Mouse (Mus musculus): ENCODE measurements at regions not wholly inside any gene's neighbourhood (a gene's known extent, or its start where the extent isn't known, plus 50 kb on each side); places are given as distances from the start of the nearest gene placed in this dataset.

DNA sequence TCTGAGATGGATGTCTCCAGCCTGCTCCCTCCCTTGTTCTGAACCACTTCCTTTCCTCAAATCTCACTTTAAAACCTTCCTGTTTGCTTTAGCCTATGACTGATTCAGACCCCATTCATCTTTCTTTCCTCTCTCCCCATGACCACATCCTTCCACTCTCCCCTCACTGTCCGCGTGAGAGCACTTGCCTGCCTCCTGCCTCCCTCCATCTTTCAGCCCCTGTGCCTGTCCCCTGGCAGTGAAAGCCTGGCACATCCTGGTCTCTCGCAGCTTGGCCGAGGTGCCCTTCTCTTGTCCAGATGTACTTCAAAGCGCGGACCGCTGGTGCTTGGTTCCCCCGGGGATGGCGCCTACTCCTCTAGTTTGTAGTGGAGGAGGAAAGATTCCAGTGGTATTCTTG is 416.3 kb downstream of the Ccdc171 start:
- Histone ChIP-seq H3K36me3 (ENCODE audit: control insufficient read depth, insufficient read depth, low read length) (no peaks in the 10 kb centered on the region), H3K27me3 (ENCODE audit: control insufficient read depth, insufficient read depth, low read length) (no peaks in the 10 kb centered on the region), H3K4me1 (ENCODE audit: control insufficient read depth, insufficient read depth, low read length) (peaks cover 3% of the 10 kb centered on the region; the same call in 1 of the 2 replicates), H3K4me3 (ENCODE audit: control insufficient read depth, low read depth, low read length) (no peak overlapping the region), H3K27ac (ENCODE audit: control insufficient read depth, insufficient read depth, low read depth, low read length) (no peak overlapping the region)
- TF ChIP-seq CTCF (IDR thresholded peaks at IDR 0.05; ENCODE audit: control insufficient read depth, insufficient read depth, insufficient replicate concordance, low read depth, low read length) (no peak), POLR2A (IDR thresholded peaks at IDR 0.05; ENCODE audit: control insufficient read depth, low read depth, low read length) (no peak)

DNA sequence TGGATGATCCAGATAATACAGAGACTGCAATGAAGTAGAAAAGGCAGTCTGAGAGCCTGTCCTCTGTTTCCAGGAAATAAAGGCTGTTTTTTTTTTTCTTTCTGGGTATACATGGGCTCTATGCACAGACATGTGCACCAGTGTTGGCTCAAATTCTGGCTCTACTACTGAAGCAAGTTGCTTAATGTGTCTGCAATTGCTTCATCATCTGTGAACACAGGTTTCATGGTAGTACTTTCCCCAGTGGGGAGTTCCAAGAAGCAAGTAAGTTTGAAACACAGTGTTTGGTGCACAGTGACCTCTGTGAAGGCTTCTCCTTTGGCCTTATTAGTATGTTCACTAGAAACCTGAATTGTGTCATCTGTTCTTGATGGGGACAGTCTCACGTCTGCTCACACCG is 424.3 kb downstream of the Ccdc171 start:
- Histone ChIP-seq H3K36me3 (ENCODE audit: control insufficient read depth, insufficient read depth, low read length) (no peaks in the 10 kb centered on the region), H3K4me3 (ENCODE audit: control insufficient read depth, low read depth, low read length) (no peak overlapping the region), H3K27ac (ENCODE audit: control insufficient read depth, insufficient read depth, low read depth, low read length) (no peak overlapping the region), H3K4me1 (ENCODE audit: control insufficient read depth, insufficient read depth, low read length) (no peaks in the 10 kb centered on the region), H3K27me3 (ENCODE audit: control insufficient read depth, insufficient read depth, low read length) (no peaks in the 10 kb centered on the region)
- no peak for TF ChIP-seq POLR2A (IDR thresholded peaks at IDR 0.05; ENCODE audit: control insufficient read depth, low read depth, low read length)
- no peak for TF ChIP-seq CTCF (IDR thresholded peaks at IDR 0.05; ENCODE audit: control insufficient read depth, insufficient read depth, insufficient replicate concordance, low read depth, low read length)

DNA sequence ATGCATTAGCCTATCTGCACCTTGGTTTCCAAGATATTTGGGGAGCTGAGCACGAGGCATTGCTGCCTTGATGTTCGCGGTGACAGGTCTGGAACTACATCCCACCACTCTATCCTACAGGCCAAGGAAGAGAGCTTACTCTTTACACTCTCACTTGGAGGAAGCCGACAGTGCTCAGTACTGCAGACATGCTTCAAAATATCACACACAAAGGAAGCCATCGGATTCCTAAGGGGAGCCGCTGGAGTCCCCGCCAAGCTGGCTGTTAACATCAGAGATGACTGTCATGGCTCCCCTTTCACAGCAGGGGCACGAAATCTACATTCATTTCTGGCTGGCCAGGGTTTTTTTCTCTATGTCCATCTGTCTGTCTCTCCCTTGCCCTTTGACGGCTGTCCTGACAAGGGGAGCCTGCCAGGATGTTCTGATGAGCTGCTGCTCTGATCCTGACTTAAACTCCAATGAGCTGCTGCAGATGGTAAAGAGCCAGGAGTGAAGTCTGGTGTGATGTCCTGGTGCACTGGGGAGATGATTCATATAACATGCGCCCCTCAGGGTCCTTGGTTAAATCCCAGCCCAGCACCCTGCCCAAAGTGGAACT is 425.6 kb downstream of the Ccdc171 start:
- H3K27ac ChIP-seq (ENCODE audit: control insufficient read depth, insufficient read depth, low read depth, low read length): no peak overlapping the region
- H3K4me1 ChIP-seq (ENCODE audit: control insufficient read depth, insufficient read depth, low read length): no peaks in the 10 kb centered on the region
- TF ChIP-seq CTCF (IDR thresholded peaks at IDR 0.05; ENCODE audit: control insufficient read depth, insufficient read depth, insufficient replicate concordance, low read depth, low read length) (no peak), POLR2A (IDR thresholded peaks at IDR 0.05; ENCODE audit: control insufficient read depth, low read depth, low read length) (no peak)
- H3K27me3 ChIP-seq (ENCODE audit: control insufficient read depth, insufficient read depth, low read length): no peaks in the 10 kb centered on the region
- no peak overlapping the region for H3K4me3 ChIP-seq (ENCODE audit: control insufficient read depth, low read depth, low read length)
- no peaks in the 10 kb centered on the region for H3K36me3 ChIP-seq (ENCODE audit: control insufficient read depth, insufficient read depth, low read length)

GRCm38 (mm10) chr4:83956252-83956904 is 431.0 kb downstream of the Ccdc171 start:
- Histone ChIP-seq H3K36me3 (ENCODE audit: control insufficient read depth, insufficient read depth, low read length) (no peaks in the 10 kb centered on the region), H3K4me1 (ENCODE audit: control insufficient read depth, insufficient read depth, low read length) (no peaks in the 10 kb centered on the region), H3K27ac (ENCODE audit: control insufficient read depth, insufficient read depth, low read depth, low read length) (no peak overlapping the region), H3K4me3 (ENCODE audit: control insufficient read depth, low read depth, low read length) (no peak overlapping the region), H3K27me3 (ENCODE audit: control insufficient read depth, insufficient read depth, low read length) (no peaks in the 10 kb centered on the region)
- TF ChIP-seq POLR2A (IDR thresholded peaks at IDR 0.05; ENCODE audit: control insufficient read depth, low read depth, low read length) (no peak), CTCF (IDR thresholded peaks at IDR 0.05; ENCODE audit: control insufficient read depth, insufficient read depth, insufficient replicate concordance, low read depth, low read length) (no peak)

DNA sequence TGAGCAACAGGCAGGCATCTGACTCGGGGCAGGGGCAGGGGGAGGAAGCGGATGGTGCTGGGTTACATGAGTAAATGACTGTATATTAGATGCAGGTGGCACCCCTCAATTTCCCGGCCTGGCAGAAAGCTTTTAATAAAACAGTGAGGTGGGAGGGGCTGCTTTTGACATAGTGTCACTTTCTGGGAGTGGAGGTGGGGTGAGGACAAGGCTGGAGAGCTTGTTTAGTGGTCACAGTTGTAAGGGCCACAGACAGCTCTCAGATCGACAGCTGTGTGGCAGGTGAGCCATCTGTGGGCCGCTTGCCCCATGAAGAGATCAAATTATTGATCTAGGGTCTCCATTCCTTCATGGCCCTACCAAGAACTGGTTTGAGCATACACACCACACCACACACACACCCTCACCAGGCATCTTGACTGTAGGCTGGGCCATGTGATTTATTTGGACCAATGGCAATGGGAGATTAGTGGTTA is 431.9 kb downstream of the Ccdc171 start:
- TF ChIP-seq CTCF (IDR thresholded peaks at IDR 0.05; ENCODE audit: control insufficient read depth, insufficient read depth, insufficient replicate concordance, low read depth, low read length) (no peak), POLR2A (IDR thresholded peaks at IDR 0.05; ENCODE audit: control insufficient read depth, low read depth, low read length) (no peak)
- Histone ChIP-seq H3K4me1 (ENCODE audit: control insufficient read depth, insufficient read depth, low read length) (no peaks in the 10 kb centered on the region), H3K27me3 (ENCODE audit: control insufficient read depth, insufficient read depth, low read length) (no peaks in the 10 kb centered on the region), H3K4me3 (ENCODE audit: control insufficient read depth, low read depth, low read length) (no peak overlapping the region), H3K36me3 (ENCODE audit: control insufficient read depth, insufficient read depth, low read length) (no peaks in the 10 kb centered on the region), H3K27ac (ENCODE audit: control insufficient read depth, insufficient read depth, low read depth, low read length) (no peak overlapping the region)

DNA sequence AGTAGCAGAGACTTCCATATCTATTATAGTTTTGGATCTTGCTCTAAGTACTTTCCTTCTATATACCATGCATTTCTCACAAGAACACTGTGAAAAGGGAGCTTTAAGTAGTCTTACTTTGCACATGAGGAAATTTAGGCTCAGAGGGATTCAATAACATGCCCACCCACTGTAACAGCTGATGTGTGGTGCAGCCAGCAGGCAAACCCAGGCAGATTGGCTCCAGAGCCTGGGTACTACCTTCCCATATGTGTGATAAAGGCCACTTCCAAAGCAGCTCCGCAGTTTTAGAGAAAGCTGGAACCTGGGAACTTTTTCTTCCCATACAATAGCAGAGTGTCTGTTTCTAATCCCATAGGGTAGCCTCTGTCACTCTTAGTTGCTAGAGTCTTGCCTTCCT is 441.6 kb downstream of the Ccdc171 start:
- TF ChIP-seq CTCF (IDR thresholded peaks at IDR 0.05; ENCODE audit: control insufficient read depth, insufficient read depth, insufficient replicate concordance, low read depth, low read length) (no peak), POLR2A (IDR thresholded peaks at IDR 0.05; ENCODE audit: control insufficient read depth, low read depth, low read length) (no peak)
- no peak overlapping the region for H3K27ac ChIP-seq (ENCODE audit: control insufficient read depth, insufficient read depth, low read depth, low read length)
- no peaks in the 10 kb centered on the region for H3K27me3 ChIP-seq (ENCODE audit: control insufficient read depth, insufficient read depth, low read length)
- no peaks in the 10 kb centered on the region for H3K36me3 ChIP-seq (ENCODE audit: control insufficient read depth, insufficient read depth, low read length)
- no peak overlapping the region for H3K4me3 ChIP-seq (ENCODE audit: control insufficient read depth, low read depth, low read length)
- H3K4me1 ChIP-seq (ENCODE audit: control insufficient read depth, insufficient read depth, low read length): no peaks in the 10 kb centered on the region

GRCm38 (mm10) chr4:83973162-83973561 is 447.8 kb downstream of the Ccdc171 start:
- H3K27ac ChIP-seq (ENCODE audit: control insufficient read depth, insufficient read depth, low read depth, low read length): no peak overlapping the region

More at GRCm38 (mm10) chr4:83973162-83973561, 447.8 kb downstream of the Ccdc171 start:
- no peaks in the 10 kb centered on the region for H3K36me3 ChIP-seq (ENCODE audit: control insufficient read depth, insufficient read depth, low read length)
- H3K4me1 ChIP-seq (ENCODE audit: control insufficient read depth, insufficient read depth, low read length): no peaks in the 10 kb centered on the region; the same call in 1 of the 2 replicates
- TF ChIP-seq CTCF (IDR thresholded peaks at IDR 0.05; ENCODE audit: control insufficient read depth, insufficient read depth, insufficient replicate concordance, low read depth, low read length) (no peak), POLR2A (IDR thresholded peaks at IDR 0.05; ENCODE audit: control insufficient read depth, low read depth, low read length) (no peak)
- no peak overlapping the region for H3K4me3 ChIP-seq (ENCODE audit: control insufficient read depth, low read depth, low read length)
- H3K27me3 ChIP-seq (ENCODE audit: control insufficient read depth, insufficient read depth, low read length): no peaks in the 10 kb centered on the region
